Mouse (Mus musculus) midbrain, embryonic 12.5 days (tissue): ENCODE measurements around the gene Spsb3. TPM values are rescaled to one million over a fixed set of nuclear protein-coding genes. Genes with fewer than 3 reads are reported as not detected.

ENCODE experiments used
- ATAC-seq: fragments of 200-750 bp; cut with Nextera tagmentation; 2 replicates; pipeline ENCODE4 v1.8.0; 2017; ENCODE audit warnings: low read depth, moderate TSS enrichment, moderate library complexity; ENCODE audit not compliant: low FRiP score
- H3K27ac ChIP-seq: fragments of 300-500 bp; sonication (generic); replicated peaks from 2 replicates; pipeline ENCODE4 v1.5.1; 2016; ENCODE audit warnings: mild to moderate bottlenecking
- H3K27me3 ChIP-seq: fragments of 300-500 bp; sonication (generic); 2 replicates; pipeline ENCODE4 v1.6.1; 2016; ENCODE audit warnings: mild to moderate bottlenecking
- H3K36me3 ChIP-seq: fragments of 300-500 bp; sonication (generic); 2 replicates; pipeline ENCODE4 v1.6.1; 2016
- H3K4me1 ChIP-seq: fragments of 300-500 bp; sonication (generic); 2 replicates; pipeline ENCODE4 v1.6.1; 2016
- H3K4me2 ChIP-seq: fragments of 300-500 bp; sonication (generic); replicated peaks from 2 replicates; pipeline ENCODE4 v1.6.1; 2016; ENCODE audit warnings: mild to moderate bottlenecking, moderate library complexity
- H3K4me3 ChIP-seq: fragments of 300-500 bp; sonication (generic); 2 replicates; pipeline ENCODE4 v1.5.1; 2016; ENCODE audit warnings: mild to moderate bottlenecking
- H3K9ac ChIP-seq: fragments of 300-500 bp; sonication (generic); replicated peaks from 2 replicates; pipeline ENCODE4 v1.6.1; 2016; ENCODE audit warnings: mild to moderate bottlenecking, moderate library complexity
- H3K9me3 ChIP-seq: fragments of 300-500 bp; sonication (generic); 2 replicates; pipeline ENCODE4 v1.6.1; 2016; ENCODE audit warnings: mild to moderate bottlenecking
- WGBS: fragments of 180-500 bp; shearing (Covaris S2); methylation state at CpG from one replicate; pipeline ENCODE4 v1.1.7; 2016; 5-methylcytosine and 5-hydroxymethylcytosine counted together
- polyA plus RNA-seq: library from polyadenylated mRNA; unstranded; fragments of >200 nt; fragmentation: Nextera tagmentation; extraction: Ambion mirVana; gene quantifications from 2 replicates; pipeline ENCODE4 v1.2.1, GENCODE M21; 2016

The Spsb3 gene
- polyA plus RNA-seq, 1 experiment from 2014 or later: 52.9 TPM

- no peaks in the 10 kb centered on the region for H3K9me3 ChIP-seq
- no peak overlapping the region for H3K27ac ChIP-seq
- H3K4me1 ChIP-seq: no peaks in the 10 kb centered on the region
- H3K4me3 ChIP-seq: no peak overlapping the region
- no peak overlapping the region; the same call in 1 of the 2 replicates for H3K9ac ChIP-seq
- no peaks in the 10 kb centered on the region; the same call in 1 of the 2 replicates for H3K27me3 ChIP-seq
- WGBS: 67% methylated on average over 10 of the region's 10 CpGs
- no peaks in the 10 kb centered on the region for H3K36me3 ChIP-seq
- no peak overlapping the region for H3K4me2 ChIP-seq
- no peak for ATAC-seq
These were observed 8.9 kb upstream of the Spsb3 start for GRCm38 (mm10) chr17:24877336-24878116.

- Histone ChIP-seq H3K27ac (no peak overlapping the region), H3K4me1 (no peaks in the 10 kb centered on the region)
- ATAC-seq: no peak
These were observed 8.4 kb upstream of the Spsb3 start for GRCm38 (mm10) chr17:24878117-24878397.

GRCm38 (mm10) chr17:24878531-24878930 lies 7.9 kb upstream of the Spsb3 start:
- ATAC-seq: no peak
- Histone ChIP-seq H3K4me1 (no peaks in the 10 kb centered on the region), H3K4me2 (no peak overlapping the region), H3K9ac (no peak overlapping the region; the same call in 1 of the 2 replicates), H3K9me3 (no peaks in the 10 kb centered on the region), H3K36me3 (peaks cover 9% of the 10 kb centered on the region), H3K27me3 (no peaks in the 10 kb centered on the region; the same call in 1 of the 2 replicates), H3K27ac (no peak overlapping the region), H3K4me3 (no peak overlapping the region)
- 74% methylated on average over 8 of the region's 8 CpGs for WGBS

More at GRCm38 (mm10) chr17:24878117-24878397, 8.4 kb upstream of the Spsb3 start:
- H3K4me2 ChIP-seq: no peak overlapping the region
- 43% methylated on average over 5 of the region's 5 CpGs for WGBS
- H3K36me3 ChIP-seq: peaks cover 4% of the 10 kb centered on the region
- no peak overlapping the region; the same call in 1 of the 2 replicates for H3K9ac ChIP-seq
- H3K9me3 ChIP-seq: no peaks in the 10 kb centered on the region
- H3K27me3 ChIP-seq: no peaks in the 10 kb centered on the region; the same call in 1 of the 2 replicates
- no peak overlapping the region for H3K4me3 ChIP-seq

DNA sequence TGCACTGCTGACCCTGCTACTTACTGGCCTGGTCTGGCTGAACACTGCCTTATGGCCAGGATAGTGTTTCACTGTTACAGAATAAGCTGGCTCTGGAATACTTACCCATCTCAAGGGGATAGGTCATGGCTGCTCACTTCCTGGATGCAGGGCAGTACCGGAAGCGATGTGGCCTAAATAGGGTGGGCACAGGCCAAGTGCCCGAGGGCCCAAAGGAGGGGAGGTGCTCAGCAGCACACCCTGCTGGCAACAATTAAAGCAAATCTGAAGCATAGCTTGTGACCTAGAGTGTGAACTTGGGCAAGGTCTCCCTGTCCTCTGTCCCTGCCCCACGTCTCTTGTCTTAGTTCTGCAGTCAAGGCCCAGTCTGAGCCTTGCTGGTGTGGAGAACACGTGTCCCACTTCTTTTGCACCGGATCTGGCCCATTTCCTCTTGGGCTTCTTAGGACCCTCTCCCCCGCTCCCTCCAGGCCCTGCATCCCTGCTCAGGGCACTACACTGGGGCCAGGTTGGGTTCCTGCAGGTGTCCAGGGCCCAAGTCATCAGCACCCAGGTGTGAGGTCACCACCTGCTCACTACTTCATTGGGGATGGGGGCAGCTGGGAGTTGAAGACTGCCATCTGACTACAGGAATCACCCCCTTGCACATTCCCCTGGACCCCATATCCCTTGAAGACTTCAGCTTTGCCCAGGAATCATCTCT lies 4.6 kb upstream of the Spsb3 start:
- ATAC-seq: no peak
- Histone ChIP-seq H3K9me3 (no peaks in the 10 kb centered on the region), H3K9ac (no peak overlapping the region), H3K27ac (no peak overlapping the region), H3K4me3 (no peak overlapping the region), H3K27me3 (no peaks in the 10 kb centered on the region; the same call in 1 of the 2 replicates), H3K36me3 (peaks cover 18% of the 10 kb centered on the region), H3K4me1 (peaks cover 13% of the 10 kb centered on the region), H3K4me2 (no peak overlapping the region)
- 59% methylated on average over 7 of the region's 7 CpGs for WGBS

DNA sequence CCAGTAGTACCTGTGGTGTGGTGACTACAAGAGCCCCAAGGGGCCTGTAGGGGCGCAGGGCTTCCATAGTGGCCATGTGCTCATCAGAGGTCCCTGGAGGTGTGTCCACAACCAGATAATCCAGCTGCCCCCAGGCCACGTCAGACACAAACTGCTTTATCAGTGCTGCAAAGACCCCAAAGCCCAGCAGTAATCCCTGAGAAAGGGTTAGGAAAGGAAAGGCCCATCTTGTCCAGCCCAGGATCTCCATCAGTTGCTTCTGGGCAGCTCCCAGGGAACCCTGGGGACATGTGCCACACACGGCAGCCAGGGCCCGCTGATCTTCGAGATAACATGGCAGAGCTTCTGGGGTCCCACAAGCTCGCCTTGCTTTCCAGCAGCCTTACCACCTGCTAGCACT lies 2.1 kb upstream of the Spsb3 start:
- no peak overlapping the region for H3K4me2 ChIP-seq
- peaks cover 29% of the 10 kb centered on the region for H3K4me1 ChIP-seq
- peaks cover 22% of the 10 kb centered on the region for H3K36me3 ChIP-seq
- H3K27ac ChIP-seq: no peak overlapping the region
- no peak overlapping the region for H3K9ac ChIP-seq
- no peaks in the 10 kb centered on the region for H3K27me3 ChIP-seq
- ATAC-seq: no peak
- WGBS: 91% methylated on average over 6 of the region's 6 CpGs
- no peak overlapping the region for H3K4me3 ChIP-seq
- no peaks in the 10 kb centered on the region for H3K9me3 ChIP-seq

- ATAC-seq: no peak; the same call in none of the 2 replicates
- Histone ChIP-seq H3K4me3 (peak overlapping the region; percentile 89), H3K9me3 (no peaks in the 10 kb centered on the region), H3K27ac (no peak overlapping the region), H3K4me2 (peak overlapping the region; percentile 90), H3K36me3 (peaks cover 32% of the 10 kb centered on the region), H3K4me1 (peaks cover 29% of the 10 kb centered on the region), H3K27me3 (no peaks in the 10 kb centered on the region), H3K9ac (peak overlapping the region; percentile 59)
- 25% methylated on average over 22 of the region's 22 CpGs for WGBS
These were observed 898 bp upstream of the Spsb3 start for GRCm38 (mm10) chr17:24885356-24886133.

DNA sequence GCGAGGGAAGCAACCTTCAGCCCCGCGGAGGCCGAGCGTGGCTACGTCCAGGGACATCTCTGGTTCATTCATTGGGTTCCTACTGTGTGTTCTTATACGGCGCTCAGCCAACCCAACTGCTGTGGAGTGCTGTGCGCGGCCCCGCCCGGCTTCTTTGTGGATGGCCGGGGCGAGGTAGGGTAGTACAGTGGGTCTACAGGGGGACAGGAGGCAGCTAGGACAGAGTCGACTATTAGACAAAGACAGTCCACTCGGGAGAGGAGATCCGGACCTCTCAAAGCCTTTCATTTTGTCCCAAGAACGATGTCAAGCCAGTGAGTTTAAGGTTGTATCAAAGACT lies 459 bp downstream of the Spsb3 start:
- under 1% methylated on average over 18 of the region's 18 CpGs for WGBS
- Histone ChIP-seq H3K9ac (peak overlapping the region; percentile 78), H3K27me3 (no peaks in the 10 kb centered on the region), H3K9me3 (no peaks in the 10 kb centered on the region), H3K4me3 (peak overlapping the region; percentile 89), H3K36me3 (peaks cover 46% of the 10 kb centered on the region), H3K4me1 (peaks cover 29% of the 10 kb centered on the region), H3K4me2 (peak overlapping the region; percentile 95), H3K27ac (peak overlapping the region; percentile 69)
- ATAC-seq: peak; percentile 32; the same call in 1 of the 2 replicates

DNA sequence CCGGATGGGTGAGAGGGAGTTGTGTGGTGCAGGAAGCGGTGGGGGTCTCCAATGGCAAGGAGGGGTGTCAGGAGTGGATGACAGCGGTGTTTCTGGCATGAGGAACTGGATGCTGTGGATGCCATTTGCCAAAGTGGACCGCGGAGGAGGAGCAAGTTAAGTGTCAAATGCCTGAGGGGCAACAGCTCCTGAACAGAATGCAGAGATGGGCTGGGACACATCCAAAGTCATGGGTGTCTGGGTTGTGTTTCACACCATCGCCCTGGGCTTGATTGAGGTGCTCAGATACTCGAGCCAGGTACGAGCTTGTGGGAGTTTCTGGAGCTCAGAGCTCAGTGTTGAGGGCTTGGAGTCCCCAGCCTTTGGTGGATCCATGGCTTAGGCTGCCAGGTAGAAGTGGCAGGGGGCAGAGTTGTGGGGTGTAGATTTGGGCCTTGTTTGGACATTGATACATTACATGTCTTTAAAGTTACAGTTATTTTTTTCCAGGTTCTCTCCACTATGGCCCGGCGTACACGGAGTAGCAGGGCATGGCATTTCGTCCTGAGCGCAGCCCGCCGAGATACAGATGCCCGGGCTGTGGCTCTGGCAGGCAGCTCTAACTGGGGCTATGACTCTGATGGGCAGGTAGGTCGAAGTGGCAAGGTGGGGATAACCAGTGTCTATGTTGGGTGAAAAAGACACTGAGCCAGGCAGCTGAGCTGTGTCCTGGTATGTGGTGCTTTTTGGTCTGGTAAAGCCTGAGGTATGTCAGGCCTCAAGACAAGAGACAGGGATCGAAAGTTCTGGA lies 1.0 kb downstream of the Spsb3 start:
- peak overlapping the region; percentile 89 for H3K4me3 ChIP-seq
- no peaks in the 10 kb centered on the region for H3K27me3 ChIP-seq
- peak overlapping the region; percentile 78 for H3K9ac ChIP-seq
- WGBS: 69% methylated on average over 18 of the region's 18 CpGs
- H3K9me3 ChIP-seq: no peaks in the 10 kb centered on the region
- peak overlapping the region; percentile 95 for H3K4me2 ChIP-seq
- no peak for ATAC-seq
- H3K36me3 ChIP-seq: peaks cover 52% of the 10 kb centered on the region
- H3K27ac ChIP-seq: peak overlapping the region; percentile 69; the same call in 1 of the 2 replicates
- H3K4me1 ChIP-seq: peaks cover 29% of the 10 kb centered on the region

GRCm38 (mm10) chr17:24888862-24889261 lies 2.4 kb downstream of the Spsb3 start:
- H3K36me3 ChIP-seq: peaks cover 53% of the 10 kb centered on the region
- H3K4me2 ChIP-seq: no peak overlapping the region
- no peak for ATAC-seq
- H3K9me3 ChIP-seq: no peaks in the 10 kb centered on the region
- 0 out of 2 replicates have a peak overlapping the region, but pooled peaks have one; percentile 3 for H3K4me3 ChIP-seq
- H3K4me1 ChIP-seq: peaks cover 34% of the 10 kb centered on the region
- H3K27me3 ChIP-seq: no peaks in the 10 kb centered on the region
- WGBS: 87% methylated on average over 3 of the region's 3 CpGs
- no peak overlapping the region for H3K9ac ChIP-seq
- H3K27ac ChIP-seq: no peak overlapping the region

GRCm38 (mm10) chr17:24890151-24891092 lies 4.0 kb downstream of the Spsb3 start:
- no peak overlapping the region for H3K4me3 ChIP-seq
- 89% methylated on average over 18 of the region's 19 CpGs for WGBS
- H3K36me3 ChIP-seq: peaks cover 48% of the 10 kb centered on the region

More at GRCm38 (mm10) chr17:24890151-24891092, 4.0 kb downstream of the Spsb3 start:
- ATAC-seq: no peak
- H3K27me3 ChIP-seq: no peaks in the 10 kb centered on the region
- H3K4me2 ChIP-seq: no peak overlapping the region
- H3K9me3 ChIP-seq: no peaks in the 10 kb centered on the region
- H3K9ac ChIP-seq: no peak overlapping the region
- H3K27ac ChIP-seq: no peak overlapping the region
- peaks cover 34% of the 10 kb centered on the region for H3K4me1 ChIP-seq
